Mouse (Mus musculus) WW6 (cell line): ENCODE measurements around the gene Bcl10.
"Not testable (repeated sequence)": the region's sequence is repeated elsewhere in the genome, so short reads cannot be mapped to it uniquely, and the experiment has no call there.

Experiments used
- DNase-seq: peaks from one replicate; pipeline ENCODE4 v3.0.0-alpha.2; 2013; ENCODE audit warnings: low read depth, low spot score

The Bcl10 gene

DNA sequence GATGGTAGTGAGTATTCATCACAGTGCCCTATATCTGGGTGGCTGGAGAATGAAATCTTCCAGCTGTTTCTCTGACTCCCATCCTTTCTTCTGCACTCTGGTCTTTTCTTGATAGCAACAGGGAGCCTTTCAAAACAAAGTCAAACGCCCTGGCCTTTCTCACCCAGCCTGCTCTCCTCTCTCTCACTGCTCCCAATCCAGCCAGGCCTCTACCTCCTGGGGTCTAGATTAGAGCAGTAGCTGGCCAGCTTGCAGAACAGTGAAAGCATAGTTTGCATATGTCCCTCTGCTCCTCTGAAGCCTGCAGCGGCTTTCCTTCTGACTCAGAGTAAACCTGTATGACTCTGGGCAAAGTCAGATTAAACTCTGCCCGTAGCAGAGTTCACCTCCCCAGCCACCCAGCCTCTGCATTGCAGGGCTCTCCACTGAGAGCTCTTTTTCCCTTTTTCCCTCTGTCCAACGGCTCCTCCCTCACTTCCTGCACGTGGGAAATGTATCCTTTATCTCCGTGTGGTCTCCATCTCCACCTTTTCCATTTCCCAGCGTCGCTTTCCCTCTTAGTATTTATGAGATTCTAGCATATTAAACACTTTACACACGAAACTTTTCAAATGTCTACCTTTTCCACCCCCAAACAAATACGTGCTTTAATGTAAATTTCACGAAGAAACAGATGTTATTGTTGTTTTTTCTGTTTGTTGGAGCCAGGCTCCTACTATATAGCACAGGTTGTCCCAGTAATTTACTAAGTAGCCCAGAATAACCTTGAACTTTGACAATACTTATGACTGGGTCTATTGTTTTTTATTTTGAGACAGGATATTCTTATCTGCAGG, at the start of gene Bcl10:
TSS of gene Bcl10 (plus strand) at position 786 of the 836 bp plus-strand sequence.
- no peak for DNase-seq

GRCm38 (mm10) chr3:145873271-145873670, 49.3 kb upstream of the Bcl10 start:
- DNase-seq = no peak

DNA sequence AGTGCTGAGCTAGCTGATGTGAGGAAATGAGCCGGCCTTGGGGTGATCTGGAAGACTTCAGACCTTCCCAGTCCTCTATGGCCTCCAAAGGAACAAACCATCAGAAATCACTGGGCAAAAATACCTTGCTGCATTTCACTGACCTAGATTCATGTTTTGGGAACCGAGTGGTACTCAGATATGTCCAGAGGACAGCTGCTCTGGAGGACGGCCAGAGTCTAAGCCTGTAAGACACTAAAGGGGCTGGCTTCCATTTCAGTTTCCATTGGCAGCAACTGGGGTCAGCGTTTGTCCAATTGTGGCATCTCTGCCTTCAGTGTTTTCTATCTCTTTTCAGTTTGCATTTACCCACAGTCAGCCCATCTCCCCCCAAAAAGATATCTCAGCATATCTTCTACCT, 48.5 kb upstream of the Bcl10 start:
- DNase-seq = no peak

GRCm38 (mm10) chr3:145876120-145876519, 46.5 kb upstream of the Bcl10 start:
- no peak for DNase-seq

DNA sequence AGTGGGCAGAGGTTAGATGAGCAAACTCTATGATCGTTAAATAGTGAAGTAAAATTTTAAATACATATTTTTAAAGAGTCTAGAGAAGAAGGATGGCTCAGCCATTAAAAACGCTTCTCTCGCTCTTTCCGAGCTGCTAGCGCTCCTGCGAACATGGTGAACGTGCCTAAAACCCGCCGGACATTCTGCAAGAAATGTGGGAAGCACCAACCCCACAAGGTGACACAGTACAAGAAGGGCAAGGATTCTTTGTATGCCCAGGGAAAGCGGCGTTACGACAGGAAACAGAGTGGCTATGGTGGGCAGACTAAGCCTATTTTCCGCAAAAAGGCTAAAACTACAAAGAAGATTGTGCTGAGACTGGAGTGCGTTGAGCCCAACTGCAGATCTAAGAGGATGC, 43.7 kb upstream of the Bcl10 start:
- DNase-seq = not testable (repeated sequence)

GRCm38 (mm10) chr3:145880335-145880734, 42.3 kb upstream of the Bcl10 start:
- DNase-seq = no peak

GRCm38 (mm10) chr3:145882076-145882874, 40.3 kb upstream of the Bcl10 start:
- no peak for DNase-seq

- DNase-seq = no peak
Observed at GRCm38 (mm10) chr3:145883233-145883632, 39.4 kb upstream of the Bcl10 start.

DNA sequence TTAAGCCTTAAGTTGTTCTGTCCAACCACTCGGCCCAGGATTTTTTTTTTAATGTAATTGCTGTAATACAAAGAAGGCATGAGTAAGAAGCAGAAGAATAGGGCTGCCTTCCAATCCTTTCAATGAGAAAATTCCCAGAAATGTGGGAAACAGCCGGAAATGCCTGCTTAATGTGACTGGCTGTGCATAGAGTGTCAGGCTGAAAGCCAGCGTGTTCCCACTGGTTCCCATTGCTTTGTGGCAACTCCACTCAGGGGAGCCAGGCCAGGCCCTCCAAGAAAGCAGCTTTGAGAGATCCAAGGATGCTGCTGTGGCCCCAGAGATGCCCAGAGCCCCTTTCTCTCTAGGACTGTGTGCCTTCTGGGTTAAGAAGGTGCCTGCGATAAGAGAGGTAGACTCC, 37.2 kb upstream of the Bcl10 start:
- no peak for DNase-seq

DNA sequence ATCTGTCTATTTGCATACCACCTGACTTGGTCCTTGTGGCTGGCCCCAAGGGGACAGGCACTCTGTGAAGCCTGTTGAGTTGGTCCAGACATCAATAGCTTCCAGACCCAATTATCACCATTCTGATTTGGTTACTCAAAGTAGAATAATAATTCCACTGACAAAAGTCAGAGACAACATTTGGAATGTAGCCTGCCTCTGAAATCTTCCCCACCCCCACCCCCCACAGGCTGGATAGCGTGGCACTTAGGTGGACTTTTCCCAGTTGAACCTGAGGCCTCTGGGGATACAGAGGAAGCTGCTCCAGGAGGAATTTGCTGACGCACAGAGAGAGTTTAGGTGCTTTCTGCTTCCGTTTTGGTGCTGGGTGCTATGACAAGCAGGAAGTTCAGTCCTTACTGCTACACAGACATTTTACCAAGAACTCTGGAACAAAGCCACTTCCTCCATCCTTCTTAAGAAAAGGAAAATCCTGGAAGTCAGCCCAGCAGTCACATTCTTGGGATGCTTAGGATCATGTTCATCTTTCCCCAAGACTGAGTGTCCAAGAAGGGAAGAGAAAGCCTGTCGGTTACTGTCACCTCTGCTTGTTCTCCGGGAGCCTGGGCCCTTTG, 36.6 kb upstream of the Bcl10 start:
- DNase-seq = no peak

DNA sequence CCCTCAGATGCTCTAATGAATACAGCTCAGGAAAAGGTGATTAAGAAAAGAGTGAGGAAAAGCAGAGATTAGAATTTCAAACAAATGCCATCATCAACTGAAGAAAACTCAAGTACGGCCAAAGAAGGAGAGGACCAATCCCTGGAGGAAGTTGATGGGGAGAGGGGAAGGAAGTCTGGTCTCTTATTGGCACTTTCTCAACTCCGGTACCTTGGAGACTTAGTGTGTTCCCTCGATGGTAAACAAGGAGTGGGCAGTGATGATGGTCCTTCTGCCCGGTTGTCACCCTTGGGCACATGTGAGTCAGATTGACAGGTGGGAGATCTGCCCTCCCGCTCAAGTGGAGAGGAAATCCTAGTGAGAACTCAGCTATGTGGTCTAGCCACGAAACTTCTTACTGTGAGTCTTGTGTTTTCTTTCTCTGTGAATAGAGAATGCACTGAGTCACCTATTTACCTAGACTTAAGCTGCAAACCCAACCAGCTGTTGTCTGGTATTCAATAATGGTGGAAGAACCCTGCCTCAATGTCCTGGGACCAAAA, 35.1 kb upstream of the Bcl10 start:
- DNase-seq = no peak

DNA sequence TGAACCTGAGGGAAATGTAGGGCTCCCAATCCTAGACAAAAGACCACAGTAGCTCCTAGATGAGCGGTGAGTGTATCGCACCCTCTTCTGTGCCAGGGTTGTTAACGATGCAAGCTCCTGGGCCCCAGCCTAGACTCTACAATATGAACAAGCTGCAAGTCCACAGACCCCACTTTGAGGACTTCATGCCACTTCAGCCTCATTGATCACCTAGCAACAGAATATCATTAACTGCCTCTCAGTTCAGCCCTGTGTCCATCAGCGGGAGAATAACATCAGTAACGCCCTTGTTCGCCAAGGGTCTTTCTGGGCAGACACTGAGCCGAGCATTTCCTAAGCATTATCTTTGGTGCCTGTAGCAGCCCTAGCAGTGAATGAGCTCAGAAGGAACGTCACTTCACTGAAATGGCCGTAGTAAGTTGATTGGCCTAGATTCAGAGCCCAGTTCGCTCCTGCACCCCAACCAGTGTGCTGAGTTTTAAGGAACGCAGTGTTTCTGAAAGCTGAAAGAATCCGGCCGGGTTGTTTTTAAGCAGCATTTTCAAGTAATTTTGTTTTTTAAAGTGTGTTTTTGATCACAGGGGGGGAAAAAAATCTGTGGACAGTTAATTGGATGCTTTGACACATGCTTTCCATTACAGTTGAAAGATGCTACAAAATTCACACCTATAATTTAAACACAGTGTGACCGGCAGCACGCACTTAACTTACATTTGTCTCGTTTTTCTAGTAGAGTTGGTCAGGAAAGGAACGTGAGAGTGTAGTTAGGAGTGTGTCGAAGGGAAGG, 32.1 kb upstream of the Bcl10 start:
- no peak for DNase-seq

GRCm38 (mm10) chr3:145892451-145892850, 30.2 kb upstream of the Bcl10 start:
- DNase-seq = no peak

DNA sequence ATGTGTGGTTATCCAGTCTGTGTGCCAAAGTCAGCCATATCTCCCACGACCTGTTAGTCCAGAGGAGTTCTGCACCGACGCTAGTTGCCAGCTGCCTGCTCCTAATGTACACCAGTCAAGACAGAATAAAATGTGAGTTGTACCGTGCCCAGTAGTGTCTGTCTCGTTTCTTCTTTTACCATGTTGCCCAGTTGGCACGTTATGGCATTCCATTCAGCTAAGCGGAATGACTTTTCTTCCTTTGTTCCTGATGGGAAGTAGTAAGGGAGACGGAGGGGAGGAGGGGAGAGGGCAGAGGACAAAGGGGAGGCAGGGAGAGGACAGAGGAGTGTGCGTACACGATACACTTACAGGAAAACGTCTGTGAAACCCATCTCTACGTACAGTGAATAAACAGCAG, 28.5 kb upstream of the Bcl10 start:
- DNase-seq = no peak

DNA sequence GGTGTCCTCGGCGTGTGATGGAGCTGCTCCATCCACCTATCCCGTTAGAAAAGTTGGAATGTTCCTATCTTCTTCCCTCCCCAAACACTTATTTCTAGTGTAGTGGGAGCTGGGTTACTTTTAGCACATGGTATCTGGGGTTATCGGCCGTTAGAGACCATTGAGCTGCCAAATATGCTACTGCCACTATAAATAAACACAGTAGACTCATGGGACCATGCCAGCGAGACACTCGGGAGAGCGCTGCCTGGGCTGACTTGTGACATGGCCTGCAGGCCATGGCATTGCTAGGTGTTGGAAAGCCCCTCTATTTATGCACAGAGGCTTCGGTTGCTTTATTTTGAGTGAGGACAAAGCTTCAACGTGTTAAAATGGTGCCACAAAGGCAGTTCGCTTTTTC, 24.9 kb upstream of the Bcl10 start:
- no peak for DNase-seq

DNA sequence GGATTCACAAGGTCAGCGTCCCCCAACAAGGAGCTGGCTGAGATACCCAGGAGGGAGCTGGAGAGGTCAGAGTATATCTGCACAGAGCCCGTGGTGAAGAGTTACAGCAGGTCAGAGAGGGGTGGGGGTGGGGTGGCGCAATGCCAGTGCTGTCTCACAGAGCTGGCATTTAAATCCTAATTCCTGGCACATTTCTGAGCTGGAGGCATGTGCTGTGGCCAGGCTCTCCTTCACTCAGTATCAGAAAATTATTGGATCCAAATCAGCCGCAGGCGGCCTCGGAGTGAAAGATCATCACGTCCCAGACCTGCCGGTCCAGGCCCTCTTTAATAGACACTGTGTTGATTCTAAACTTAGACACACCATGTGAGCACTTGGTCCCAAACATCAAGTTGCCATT, 22.8 kb upstream of the Bcl10 start:
- DNase-seq = no peak

DNA sequence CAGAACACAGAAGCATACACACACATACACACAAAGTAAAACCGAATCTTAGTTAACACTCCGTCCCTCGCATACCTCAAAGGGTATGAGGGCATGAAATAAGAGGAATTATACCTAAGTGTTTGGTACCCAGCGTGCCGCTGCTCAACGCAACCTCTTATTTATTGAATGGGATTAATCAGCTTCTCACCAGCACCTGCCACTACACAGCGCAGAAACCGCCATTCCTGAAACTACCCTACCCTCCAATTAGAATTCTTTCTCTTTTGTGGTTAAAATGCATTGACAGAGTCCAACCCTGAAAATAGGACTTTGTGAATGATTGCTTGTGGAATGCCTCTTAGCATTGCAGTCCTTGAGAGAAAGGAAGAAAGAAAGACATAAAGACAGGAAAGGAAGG, 19.1 kb upstream of the Bcl10 start:
- DNase-seq = no peak

DNA sequence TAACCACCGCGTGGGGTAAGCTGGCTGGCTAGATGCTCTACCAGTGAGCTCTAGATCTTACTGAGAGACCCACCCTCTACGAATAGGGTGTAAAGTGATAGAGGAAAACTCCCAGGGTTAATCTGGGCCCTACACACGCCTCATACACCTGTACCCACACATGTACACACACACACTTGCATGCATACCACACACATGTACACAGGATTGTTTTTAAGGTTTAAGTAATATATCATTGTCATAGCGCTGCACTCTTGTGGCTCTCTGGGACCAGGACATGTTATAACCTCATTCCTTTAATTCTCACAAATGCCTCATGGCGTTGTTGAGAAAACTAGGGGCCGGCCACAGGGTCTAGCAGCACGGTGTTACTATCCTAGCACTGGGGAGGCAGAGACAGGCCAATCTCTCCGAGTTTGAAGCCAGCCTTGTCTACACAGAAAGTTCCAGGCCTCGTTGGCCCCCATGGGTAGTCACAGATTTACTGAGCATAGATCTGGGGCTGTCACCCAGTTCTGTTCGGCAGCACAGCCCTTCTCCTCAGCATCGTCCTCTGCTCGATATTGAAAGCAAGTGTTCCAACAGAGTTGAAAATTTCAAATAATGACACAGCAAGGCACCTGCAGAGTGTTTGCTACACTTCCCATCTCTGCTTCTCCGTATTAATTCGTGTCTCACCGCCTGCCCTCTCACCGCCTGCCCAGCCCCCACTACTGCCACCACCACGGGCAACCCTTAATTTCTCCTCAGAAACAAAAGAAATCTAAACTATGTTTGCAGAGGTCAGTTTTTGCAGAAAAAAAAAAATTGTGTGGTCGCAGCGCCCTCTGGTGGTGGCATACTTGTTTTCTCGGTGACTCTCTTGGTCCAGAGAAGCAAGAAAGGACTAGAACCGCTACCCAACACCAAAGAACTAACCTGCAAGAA, 17.5 kb upstream of the Bcl10 start:
- DNase-seq = peak; percentile 34

GRCm38 (mm10) chr3:145906582-145906981, 16.0 kb upstream of the Bcl10 start:
- DNase-seq = no peak

- no peak for DNase-seq
Observed at GRCm38 (mm10) chr3:145912512-145912911, 10.1 kb upstream of the Bcl10 start.
